ENCODE assay signal across 21 mouse cellular contexts in genomic region chr1:60930397-60930796, GRCm38 (mm10). TPM values are rescaled to one million over a fixed set of nuclear protein-coding genes. Genes with fewer than 3 reads are reported as not detected.
"Had no signal": no experiment of that assay in that cellular context is flagged by ENCODE, and none has a peak within 500 bp of the region (broad histone marks: within the 10 kb centered on the region; RNA-seq: fewer than 3 reads in every experiment).

No protein-coding gene starts in this region.

- H3K9me3 ChIP-seq: limb, embryonic 10.5 days; limb, embryonic 13.5 days; liver, embryonic 13.5 days; midbrain, embryonic 12.5 days; neural tube, embryonic 13.5 days; stomach, embryonic 15.5 days had no signal

- H3K27me3 ChIP-seq: limb, embryonic 13.5 days; liver, embryonic 13.5 days; midbrain, embryonic 12.5 days; neural tube, embryonic 13.5 days; stomach, embryonic 15.5 days had no signal

- H3K4me3 ChIP-seq: limb, embryonic 10.5 days; limb, embryonic 13.5 days; liver, embryonic 13.5 days; midbrain, embryonic 12.5 days; myocyte; neural tube, embryonic 13.5 days; stomach, embryonic 15.5 days had no signal

- H3K9ac ChIP-seq: limb, embryonic 13.5 days; liver, embryonic 13.5 days; midbrain, embryonic 12.5 days; neural tube, embryonic 13.5 days; stomach, embryonic 15.5 days had no signal

- H3K27ac ChIP-seq: limb, embryonic 10.5 days; limb, embryonic 13.5 days; liver, embryonic 13.5 days; midbrain, embryonic 12.5 days; neural tube, embryonic 13.5 days; stomach, embryonic 15.5 days had no signal

- ATAC-seq: midbrain, embryonic 16.5 days had no signal

- H3K4me2 ChIP-seq: limb, embryonic 13.5 days; liver, embryonic 13.5 days; midbrain, embryonic 12.5 days; neural tube, embryonic 13.5 days; stomach, embryonic 15.5 days had no signal

- DNase-seq: kidney, adult 2 months; kidney, postnatal 10 days; kidney, postnatal 36 days; liver, embryonic 13.5 days; lung, adult 2 months; lung, postnatal 14 days; lung, postnatal 4 days; retina, postnatal 1 day; right cerebral cortex, postnatal 25 days; spleen, adult 18-20 months; thymus, postnatal 25 days had no signal

- H3K4me1 ChIP-seq: liver, embryonic 13.5 days; midbrain, embryonic 12.5 days; neural tube, embryonic 13.5 days; stomach, embryonic 15.5 days had no signal

- H3K36me3 ChIP-seq: limb, embryonic 10.5 days; limb, embryonic 13.5 days; liver, embryonic 13.5 days; midbrain, embryonic 12.5 days; neural tube, embryonic 13.5 days; stomach, embryonic 15.5 days had no signal

RNA-seq across cellular contexts. Expression of gene Ctla4, which starts 43.6 kb away (rescaled TPM):
- polyA plus RNA-seq: kidney, embryonic 14.5 days; limb, embryonic 10.5 days; liver, adult 2 months; liver, embryonic 13.5 days; liver, embryonic 16.5 days; midbrain, embryonic 12.5 days; midbrain, embryonic 16.5 days; myocyte; neural tube, embryonic 13.5 days; stomach, embryonic 15.5 days had no signal

RNA-seq across cellular contexts. Expression of gene Icos, which starts 47.3 kb away (rescaled TPM):
- polyA plus RNA-seq: limb, embryonic 10.5 days; myocyte; neural tube, embryonic 13.5 days had no signal
